Mouse (Mus musculus) MEL (cell line): ENCODE measurements around the gene 4931428F04Rik. TPM values are rescaled to one million over a fixed set of nuclear protein-coding genes. Genes with fewer than 3 reads are reported as not detected.

ENCODE experiments used
- DNase-seq: peaks from one replicate; pipeline ENCODE4 v3.0.0; 2011; ENCODE audit warnings: low read depth, low spot score
- H3K27ac ChIP-seq: 2 replicates; pipeline ENCODE4 v1.5.1; 2012; ENCODE audit warnings: low read depth, mild to moderate bottlenecking, control low read depth, low read length, moderate library complexity; ENCODE audit not compliant: control insufficient read depth
- H3K27me3 ChIP-seq, 2 experiments: fragments of 150-350 bp in 1 of 2; sonication (generic) in 1 of 2; 2 replicates each; pipeline ENCODE4 v1.6.1; 2012; ENCODE audit warnings: low read length in 2 of 2, mild to moderate bottlenecking in 2 of 2, improper control_type of control experiment in 1 of 2, moderate library complexity in 1 of 2; ENCODE audit not compliant: insufficient read depth in 2 of 2, control insufficient read depth in 1 of 2
- H3K36me3 ChIP-seq, 2 experiments: 2 replicates each; pipeline ENCODE4 v1.6.1; 2012 to 2014; ENCODE audit warnings: low read length in 2 of 2, improper control_type of control experiment in 1 of 2, inconsistent platforms in 1 of 2, mild to moderate bottlenecking in 1 of 2; ENCODE audit not compliant: insufficient read depth in 2 of 2, control insufficient read depth in 1 of 2
- H3K4me1 ChIP-seq, 2 experiments: fragments of 150-350 bp in 1 of 2; sonication (generic) in 1 of 2; 2 replicates each; pipeline ENCODE4 v1.6.1; 2012; ENCODE audit warnings: low read length in 2 of 2, improper control_type of control experiment in 1 of 2, mild to moderate bottlenecking in 1 of 2; ENCODE audit not compliant: insufficient read depth in 2 of 2, control insufficient read depth in 1 of 2
- H3K4me3 ChIP-seq, 2 experiments: fragments of 150-350 bp in 1 of 2; sonication (generic) in 1 of 2; 2 replicates each; pipeline ENCODE4 v1.5.1; 2012; ENCODE audit warnings: low read depth in 2 of 2, low read length in 2 of 2, mild to moderate bottlenecking in 2 of 2, moderate library complexity in 2 of 2, control low read depth in 1 of 2, improper control_type of control experiment in 1 of 2; ENCODE audit not compliant: control insufficient read depth in 1 of 2, insufficient read depth in 1 of 2
- H3K79me2 ChIP-seq: 2 replicates; pipeline ENCODE4 v1.6.1; 2012; ENCODE audit warnings: mild to moderate bottlenecking, low read length, moderate library complexity; ENCODE audit not compliant: control insufficient read depth, poor library complexity, insufficient read depth
- H3K9ac ChIP-seq: 2 replicates; pipeline ENCODE4 v1.6.1; 2012; ENCODE audit warnings: low read depth, mild to moderate bottlenecking, control low read depth, low read length, moderate library complexity; ENCODE audit not compliant: control insufficient read depth, poor library complexity, severe bottlenecking
- H3K9me3 ChIP-seq: fragments of 150-350 bp; sonication (generic); replicated peaks from 2 replicates; pipeline ENCODE4 v1.6.1; 2012; ENCODE audit warnings: mild to moderate bottlenecking, low read length, improper control_type of control experiment, moderate library complexity; ENCODE audit not compliant: insufficient read depth
- CHD1 ChIP-seq: IDR thresholded peaks from 2 replicates; pipeline ENCODE4 v1.6.1; 2012; ENCODE audit warnings: low read depth, mild to moderate bottlenecking, inconsistent platforms, low read length, improper control_type of control experiment
- CTCF ChIP-seq, 3 experiments: IDR thresholded peaks in 2 of 3; conservative IDR thresholded peaks in 1 of 3; 2 replicates each; pipeline ENCODE4 v1.5.1; 2011 to 2012; ENCODE audit warnings: low read length in 3 of 3, low read depth in 2 of 3, mild to moderate bottlenecking in 2 of 3, improper control_type of control experiment in 1 of 3, inconsistent platforms in 1 of 3, mixed read lengths in 1 of 3, moderate library complexity in 1 of 3; ENCODE audit not compliant: control insufficient read depth in 1 of 3, insufficient read depth in 1 of 3, poor library complexity in 1 of 3, severe bottlenecking in 1 of 3
- E2F4 ChIP-seq: IDR thresholded peaks from 2 replicates; pipeline ENCODE4 v1.6.1; 2011; ENCODE audit warnings: low read depth, low read length, improper control_type of control experiment, borderline replicate concordance
- ELF1 ChIP-seq: IDR thresholded peaks from 2 replicates; pipeline ENCODE4 v1.6.1; 2014; ENCODE audit warnings: low read depth, mild to moderate bottlenecking, inconsistent platforms, low read length, improper control_type of control experiment, moderate library complexity
- EP300 ChIP-seq, 2 experiments: IDR thresholded peaks; 2 replicates each; pipeline ENCODE4 v1.6.1; 2011; ENCODE audit warnings: improper control_type of control experiment in 2 of 2, low read length in 2 of 2, low read depth in 1 of 2, mild to moderate bottlenecking in 1 of 2
- ETS1 ChIP-seq: IDR thresholded peaks from 2 replicates; pipeline ENCODE4 v1.6.1; 2012; ENCODE audit warnings: low read depth, mild to moderate bottlenecking, inconsistent platforms, low read length, improper control_type of control experiment, moderate library complexity
- GATA1 ChIP-seq: IDR thresholded peaks from 2 replicates; pipeline ENCODE4 v1.6.1; 2011; ENCODE audit warnings: low read depth, low read length, improper control_type of control experiment
- HCFC1 ChIP-seq: IDR thresholded peaks from 2 replicates; pipeline ENCODE4 v1.6.1; 2012; ENCODE audit warnings: low read depth, mild to moderate bottlenecking, inconsistent platforms, low read length, improper control_type of control experiment, moderate library complexity
- MAX ChIP-seq: IDR thresholded peaks from 2 replicates; pipeline ENCODE4 v1.6.1; 2011; ENCODE audit warnings: low read length, improper control_type of control experiment
- MXI1 ChIP-seq: IDR thresholded peaks from 2 replicates; pipeline ENCODE4 v1.6.1; 2011; ENCODE audit warnings: mild to moderate bottlenecking, low read depth, low read length, improper control_type of control experiment
- MYB ChIP-seq: IDR thresholded peaks from 2 replicates; pipeline ENCODE4 v1.6.1; 2011; ENCODE audit warnings: mild to moderate bottlenecking, low read depth, low read length, improper control_type of control experiment
- MYC ChIP-seq: IDR thresholded peaks from 2 replicates; pipeline ENCODE4 v1.6.1; 2011; ENCODE audit warnings: low read depth, mild to moderate bottlenecking, low read length, improper control_type of control experiment, moderate library complexity
- NELFE ChIP-seq: IDR thresholded peaks from 2 replicates; pipeline ENCODE4 v1.6.1; 2011; ENCODE audit warnings: low read depth, low read length, improper control_type of control experiment
- NRF1 ChIP-seq: IDR thresholded peaks from 2 replicates; pipeline ENCODE4 v1.6.1; 2014; ENCODE audit warnings: low read depth, mild to moderate bottlenecking, inconsistent platforms, low read length, improper control_type of control experiment, moderate library complexity; ENCODE audit not compliant: poor library complexity, insufficient read depth, severe bottlenecking
- POLR2A ChIP-seq, 2 experiments: IDR thresholded peaks; 2 replicates each; pipeline ENCODE4 v1.6.1; 2011 to 2012; ENCODE audit warnings: low read length in 2 of 2, mild to moderate bottlenecking in 2 of 2, control low read depth in 1 of 2, improper control_type of control experiment in 1 of 2, low read depth in 1 of 2, moderate library complexity in 1 of 2; ENCODE audit not compliant: control insufficient read depth in 1 of 2, insufficient read depth in 1 of 2, poor library complexity in 1 of 2
- POLR2AphosphoS2 ChIP-seq: IDR thresholded peaks from 2 replicates; pipeline ENCODE4 v1.6.1; 2011; ENCODE audit warnings: low read length, improper control_type of control experiment
- RAD21 ChIP-seq: IDR thresholded peaks from 2 replicates; pipeline ENCODE4 v1.6.1; 2011; ENCODE audit warnings: mild to moderate bottlenecking, low read depth, low read length, improper control_type of control experiment
- SIN3A ChIP-seq: IDR thresholded peaks from 2 replicates; pipeline ENCODE4 v1.6.1; 2012; ENCODE audit warnings: low read length, improper control_type of control experiment, inconsistent platforms
- SMC3 ChIP-seq: IDR thresholded peaks from 2 replicates; pipeline ENCODE4 v1.6.1; 2011; ENCODE audit warnings: low read depth, low read length, improper control_type of control experiment
- TAL1 ChIP-seq: IDR thresholded peaks from 2 replicates; pipeline ENCODE4 v1.6.1; 2012; ENCODE audit warnings: mild to moderate bottlenecking, inconsistent platforms, low read length, moderate library complexity, mixed read lengths
- TBP ChIP-seq: IDR thresholded peaks from 2 replicates; pipeline ENCODE4 v1.8.0; 2011; ENCODE audit warnings: low read depth, low read length, improper control_type of control experiment
- TCF12 ChIP-seq: IDR thresholded peaks from 2 replicates; pipeline ENCODE4 v1.6.1; 2014; ENCODE audit warnings: low read depth, mild to moderate bottlenecking, inconsistent platforms, low read length, improper control_type of control experiment, moderate library complexity
- UBTF ChIP-seq: IDR thresholded peaks from 2 replicates; pipeline ENCODE4 v1.6.1; 2012; ENCODE audit warnings: low read depth, mild to moderate bottlenecking, inconsistent platforms, low read length, improper control_type of control experiment, moderate library complexity, borderline replicate concordance; ENCODE audit not compliant: insufficient read depth
- USF1 ChIP-seq: IDR thresholded peaks from 2 replicates; pipeline ENCODE4 v1.6.1; 2014; ENCODE audit warnings: low read depth, mild to moderate bottlenecking, inconsistent platforms, low read length, improper control_type of control experiment, moderate library complexity
- USF2 ChIP-seq, 2 experiments: IDR thresholded peaks; 2 replicates each; pipeline ENCODE4 v1.6.1; 2011 to 2012; ENCODE audit warnings: improper control_type of control experiment in 2 of 2, low read length in 2 of 2, borderline replicate concordance in 1 of 2, inconsistent platforms in 1 of 2, low read depth in 1 of 2, mild to moderate bottlenecking in 1 of 2; ENCODE audit not compliant: insufficient read depth in 1 of 2
- ZKSCAN1 ChIP-seq: IDR thresholded peaks from 2 replicates; pipeline ENCODE4 v1.6.1; 2012; ENCODE audit warnings: low read depth, mild to moderate bottlenecking, inconsistent platforms, low read length, improper control_type of control experiment, moderate library complexity
- ZMIZ1 ChIP-seq: IDR thresholded peaks from 2 replicates; pipeline ENCODE4 v1.6.1; 2012; ENCODE audit warnings: low read depth, mild to moderate bottlenecking, inconsistent platforms, low read length, improper control_type of control experiment, moderate library complexity
- ZNF384 ChIP-seq: IDR thresholded peaks from 2 replicates; pipeline ENCODE4 v1.6.1; 2012; ENCODE audit warnings: low read depth, mild to moderate bottlenecking, inconsistent platforms, low read length, improper control_type of control experiment
- polyA plus RNA-seq, 2 experiments: library from polyadenylated mRNA; stranded (reverse) in 1 of 2; unstranded in 1 of 2; fragments of >175 nt in 1 of 2; fragments of >200 nt in 1 of 2; gene quantifications; 2 replicates each; pipeline versions ENCODE4 v1.2.1 to v1.2.4; 2012; ENCODE audit warnings: low replicate concordance in 2 of 2, low read depth in 1 of 2; ENCODE audit not compliant: insufficient read length in 2 of 2, insufficient read depth in 1 of 2, missing spikeins in 1 of 2
- total RNA-seq: library from RNA; depleted of rRNA; stranded (reverse); fragments of 300-350 nt; gene quantifications from 2 replicates; pipeline ENCODE4 v1.2.3, GENCODE M21; 2012

4931428F04Rik gene
- total and polyA plus RNA-seq, 3 experiments = 8.2 to 13.0 TPM; not detected in 1

DNA sequence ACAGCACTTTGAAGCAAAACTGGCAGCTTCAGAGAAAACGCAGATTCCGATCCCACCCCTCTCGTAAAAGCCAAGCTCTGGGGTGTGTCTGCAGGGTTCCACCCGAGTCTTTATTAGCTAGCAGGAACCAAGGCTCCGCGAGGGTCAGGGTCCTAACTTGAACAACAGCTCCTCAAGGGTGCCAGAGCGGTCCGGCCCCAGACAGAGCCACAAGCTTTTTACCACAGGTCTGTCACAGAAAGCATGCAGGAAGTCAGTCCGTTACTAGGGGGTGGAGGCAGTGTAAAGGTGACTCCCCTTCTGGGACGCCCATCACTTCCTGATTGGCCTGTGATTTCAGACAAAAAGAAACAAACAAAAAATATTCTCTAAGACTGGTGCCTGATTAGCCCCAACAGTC is 24.5 kb downstream of the 4931428F04Rik start (continued):
- no peak for TF ChIP-seq UBTF
- no peak for TF ChIP-seq TAL1
- no peak for TF ChIP-seq CTCF (IDR thresholded peaks at IDR 0.05 in 2 of 3, conservative IDR thresholded peaks at IDR 0.05 in 1 of 3; ENCODE audit: control insufficient read depth in 1 of 3, insufficient read depth in 1 of 3, low read depth in 2 of 3, low read length in 3 of 3, poor library complexity in 1 of 3, severe bottlenecking in 1 of 3)
- no peak for TF ChIP-seq GATA1
- no peak for TF ChIP-seq TBP
- TF ChIP-seq SMC3 = no peak
- TF ChIP-seq ETS1 = no peak
- no peak for TF ChIP-seq EP300 (IDR thresholded peaks at IDR 0.05; ENCODE audit: low read depth in 1 of 2, low read length in 2 of 2)
- TF ChIP-seq MYC = peak; percentile 53; the same call in 1 of the 2 replicates
- no peak for TF ChIP-seq RAD21
- TF ChIP-seq E2F4 = no peak
- peak in 1 of 2 experiments; percentile 39; a peak in 1 of 4 replicates for TF ChIP-seq POLR2A (IDR thresholded peaks at IDR 0.05; ENCODE audit: control insufficient read depth in 1 of 2, insufficient read depth in 1 of 2, low read depth in 1 of 2, low read length in 2 of 2, poor library complexity in 1 of 2)
- peak; percentile 88 for TF ChIP-seq MXI1
- no peak for TF ChIP-seq USF2 (IDR thresholded peaks at IDR 0.05; ENCODE audit: borderline replicate concordance in 1 of 2, insufficient read depth in 1 of 2, low read depth in 1 of 2, low read length in 2 of 2)
- TF ChIP-seq, all 39 proteins: peak for 9

DNA sequence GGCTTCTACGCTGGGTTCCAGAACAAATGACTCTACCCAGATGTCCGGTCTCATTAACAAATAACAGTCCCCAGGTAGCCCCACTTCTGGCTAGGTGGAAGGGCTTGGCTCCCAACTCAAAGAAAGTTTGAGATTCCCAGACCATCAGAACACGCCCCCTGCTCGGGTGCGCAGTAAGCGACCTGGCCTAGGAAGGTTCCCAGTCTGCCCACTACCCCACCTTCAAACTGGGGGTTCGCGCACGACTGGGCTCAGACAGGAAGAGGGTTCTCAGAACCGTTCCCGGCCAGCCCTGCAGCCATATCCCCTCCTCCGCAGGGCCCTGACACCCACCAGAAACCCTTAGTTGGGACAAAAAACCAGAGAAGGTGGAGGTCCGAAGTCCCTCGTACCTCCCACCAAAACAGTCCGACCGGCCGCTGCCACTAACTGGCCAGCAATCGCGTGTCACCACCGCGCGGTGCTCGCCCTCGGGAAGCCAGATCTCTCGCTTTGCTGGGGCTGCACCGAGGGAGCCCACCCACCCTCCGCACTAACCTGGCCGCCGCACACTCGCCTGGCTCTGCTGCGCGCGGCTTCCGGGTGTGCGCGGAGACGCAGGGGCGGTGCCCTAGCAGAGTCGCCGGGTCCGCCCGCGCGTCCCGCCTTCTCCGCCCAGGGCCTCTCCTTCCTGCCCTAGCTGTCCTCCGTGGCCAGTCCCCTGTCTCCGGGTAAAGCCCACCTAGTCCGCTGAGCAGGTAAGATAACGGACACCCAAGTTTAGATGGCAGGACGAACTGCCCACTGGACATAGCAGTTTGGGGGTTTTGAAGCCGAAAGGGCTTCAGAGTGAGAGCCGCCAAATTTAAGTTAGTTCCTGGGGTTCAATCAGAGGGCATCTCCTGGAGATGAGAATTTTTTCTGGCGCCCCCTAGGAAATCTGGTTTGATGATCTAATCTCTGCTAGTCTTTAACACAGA is 25.4 kb downstream of the 4931428F04Rik start, which contains the start of the genes Tradd and Fbxl8:
Gene Tradd (minus strand): TSS at position 586 of the 959 bp plus-strand sequence.
Gene Fbxl8 (plus strand): TSS at position 625 of the 959 bp plus-strand sequence.
- Histone ChIP-seq H3K9ac (peak within 1 kb of the TSS; percentile 91), H3K9me3 (no peaks in the 10 kb centered on the region), H3K36me3 (peaks cover 0 to 25% of the 10 kb centered on the region in 2 experiments; a peak in 2 of 4 replicates), H3K27me3 (no peaks in the 10 kb centered on the region), H3K4me3 (peak within 1 kb of the TSS; percentile 84 to 98), H3K79me2 (peaks cover 15% of the 10 kb centered on the region), H3K27ac (peak within 1 kb of the TSS; percentile 77), H3K4me1 (peaks cover 7 to 38% of the 10 kb centered on the region in 2 experiments)
- no peak for TF ChIP-seq MYC
- TF ChIP-seq GATA1 = peak; percentile 7; the same call in 1 of the 2 replicates
- TF ChIP-seq SMC3 = no peak
- no peak for TF ChIP-seq USF1
- 0 out of 6 replicates have a peak, but pooled peaks of 1 of the 3 experiments have one; percentile 1 for TF ChIP-seq CTCF (IDR thresholded peaks at IDR 0.05 in 2 of 3, conservative IDR thresholded peaks at IDR 0.05 in 1 of 3; ENCODE audit: control insufficient read depth in 1 of 3, insufficient read depth in 1 of 3, low read depth in 2 of 3, low read length in 3 of 3, poor library complexity in 1 of 3, severe bottlenecking in 1 of 3)
- peak; percentile 29 for TF ChIP-seq TCF12
- TF ChIP-seq NELFE = peak; percentile 77
- no peak for TF ChIP-seq ZKSCAN1
- no peak for TF ChIP-seq MYB
- TF ChIP-seq CHD1 = no peak
- peak; percentile 73 to 78 for TF ChIP-seq POLR2A (IDR thresholded peaks at IDR 0.05; ENCODE audit: control insufficient read depth in 1 of 2, insufficient read depth in 1 of 2, low read depth in 1 of 2, low read length in 2 of 2, poor library complexity in 1 of 2)
- 0 out of 2 replicates have a peak, but pooled peaks have one; percentile 72 for TF ChIP-seq UBTF
- peak; percentile 82 for TF ChIP-seq MXI1
- peak; percentile 82; the same call in 1 of the 2 replicates for TF ChIP-seq POLR2AphosphoS2
- TF ChIP-seq ZMIZ1 = peak; percentile 85; the same call in 1 of the 2 replicates
- TF ChIP-seq SIN3A = peak; percentile 85
- TF ChIP-seq ELF1 = peak; percentile 98
- TF ChIP-seq MAX = no peak
- peak; percentile 77 for TF ChIP-seq HCFC1
- TF ChIP-seq ZNF384 = no peak
- TF ChIP-seq NRF1 = peak; percentile 81
- DNase-seq = peak; percentile 87
